18 mouse cellular contexts compared by ENCODE assay signal in genomic region chr13:48942471-48942870, GRCm38 (mm10). TPM values are rescaled to one million over a fixed set of nuclear protein-coding genes. Genes with fewer than 3 reads are reported as not detected.
DNase-seq lines count a peak whose midpoint lies in the region; ATAC-seq lines count a peak whose summit lies in the region.
"Had no signal": no experiment of that assay in that cellular context is flagged by ENCODE, and none has a peak within 500 bp of the region (broad histone marks: within the 10 kb centered on the region; RNA-seq: fewer than 3 reads in every experiment).

No protein-coding gene starts in this region.

- peaks cover 30% of the 10 kb centered on the region for H3K4me1 ChIP-seq in liver, embryonic 12.5 days
- H3K4me1 ChIP-seq: hindbrain, embryonic 12.5 days; limb, embryonic 13.5 days; midbrain, embryonic 12.5 days had no signal

- WGBS in liver, embryonic 12.5 days (ENCODE audit: insufficient replicate concordance) = 67% methylated on average over 2 of the region's 2 CpGs

- no peaks in the 10 kb centered on the region for H3K9me3 ChIP-seq in liver, embryonic 12.5 days (replicated peaks)
- H3K9me3 ChIP-seq: embryonic facial prominence, embryonic 13.5 days; heart, embryonic 12.5 days; hindbrain, embryonic 12.5 days; limb, embryonic 13.5 days; midbrain, embryonic 12.5 days had no signal

- no peak overlapping the region for H3K4me3 ChIP-seq in liver, embryonic 12.5 days
- H3K4me3 ChIP-seq: embryonic facial prominence, embryonic 13.5 days; heart, embryonic 12.5 days; hindbrain, embryonic 12.5 days; limb, embryonic 13.5 days; midbrain, embryonic 12.5 days had no signal

- peak overlapping the region; percentile 74 for H3K27ac ChIP-seq in liver, embryonic 12.5 days
- H3K27ac ChIP-seq: embryonic facial prominence, embryonic 13.5 days; hindbrain, embryonic 12.5 days; limb, embryonic 13.5 days; midbrain, embryonic 12.5 days; stomach, postnatal 0 days had no signal

- H3K9ac ChIP-seq in liver, embryonic 12.5 days = no peak overlapping the region
- H3K9ac ChIP-seq: embryonic facial prominence, embryonic 13.5 days; heart, embryonic 12.5 days; hindbrain, embryonic 12.5 days; limb, embryonic 13.5 days; midbrain, embryonic 12.5 days had no signal

- H3K27me3 ChIP-seq in liver, embryonic 12.5 days (replicated peaks) = no peaks in the 10 kb centered on the region
- H3K27me3 ChIP-seq in splenic B cell, adult 2 months (ENCODE audit: control insufficient read depth, insufficient read depth, low read length, poor library complexity, severe bottlenecking) = no peaks in the 10 kb centered on the region
- H3K27me3 ChIP-seq: embryonic facial prominence, embryonic 13.5 days; heart, embryonic 12.5 days; hindbrain, embryonic 12.5 days; limb, embryonic 13.5 days; midbrain, embryonic 12.5 days had no signal

- peaks cover 89% of the 10 kb centered on the region for H3K36me3 ChIP-seq in liver, embryonic 12.5 days
- peaks cover 14% of the 10 kb centered on the region for H3K36me3 ChIP-seq in splenic B cell, adult 2 months (ENCODE audit: control insufficient read depth, insufficient read depth, low read length, poor library complexity, severe bottlenecking)

- peak overlapping the region; percentile 31 for H3K4me2 ChIP-seq in liver, embryonic 12.5 days
- H3K4me2 ChIP-seq: embryonic facial prominence, embryonic 13.5 days; heart, embryonic 12.5 days; hindbrain, embryonic 12.5 days; limb, embryonic 13.5 days; midbrain, embryonic 12.5 days had no signal

- peak; percentile 28 for DNase-seq in ovary, adult 18-20 months (ENCODE audit: low spot score)
- DNase-seq in ovary, postnatal 14 days (ENCODE audit: low spot score) = no peak
- DNase-seq in adrenal gland, postnatal 10 days = peak; percentile 42
- peak; percentile 18 for DNase-seq in splenic B cell, adult 2 months (ENCODE audit: low read depth, low spot score)
- no peak for DNase-seq in lung, postnatal 4 days
- DNase-seq in neural tube, embryonic 10.5 days (ENCODE audit: extremely low spot score, low spot score) = no peak
- no peak for DNase-seq in lung, postnatal 10 days
- DNase-seq: cerebellum, adult 11-12 months; kidney, postnatal 14 days; lung, postnatal 14 days; right cerebral cortex, adult 18-20 months had no signal

- peak; percentile 68 for ATAC-seq in liver, embryonic 12.5 days

RNA-seq across cellular contexts. Expression of gene Fam120a, which starts 25.3 kb away (rescaled TPM):
- total RNA-seq in adrenal gland, postnatal 10 days (2021) = 100 to 1,000 TPM; 145 to 150 TPM
- polyA plus RNA-seq in liver, embryonic 12.5 days (2016; fragmentation: Nextera tagmentation; extraction: Ambion mirVana) = 19.5 and 20.1 TPM in 2 replicates

Comparison
In these comparisons a context has a peak if more than half of its experiments do, and no peak if none do; other contexts are left out.
1. DNase-seq: peak in ovary, adult 18-20 months (single experiment), adrenal gland, postnatal 10 days (single experiment) and splenic B cell, adult 2 months (single experiment); none in ovary, postnatal 14 days (single experiment), lung, postnatal 4 days (0 of 2), neural tube, embryonic 10.5 days (single experiment) and lung, postnatal 10 days (single experiment).